Mouse (Mus musculus): Measurements from ENCODE around the gene Gm20388. TPM values are rescaled to one million over a fixed set of nuclear protein-coding genes. Genes with fewer than 3 reads are reported as not detected.

The Gm20388 gene
- polyA plus RNA-seq, 1 experiment from 2014 or later = 8.3 TPM

DNA sequence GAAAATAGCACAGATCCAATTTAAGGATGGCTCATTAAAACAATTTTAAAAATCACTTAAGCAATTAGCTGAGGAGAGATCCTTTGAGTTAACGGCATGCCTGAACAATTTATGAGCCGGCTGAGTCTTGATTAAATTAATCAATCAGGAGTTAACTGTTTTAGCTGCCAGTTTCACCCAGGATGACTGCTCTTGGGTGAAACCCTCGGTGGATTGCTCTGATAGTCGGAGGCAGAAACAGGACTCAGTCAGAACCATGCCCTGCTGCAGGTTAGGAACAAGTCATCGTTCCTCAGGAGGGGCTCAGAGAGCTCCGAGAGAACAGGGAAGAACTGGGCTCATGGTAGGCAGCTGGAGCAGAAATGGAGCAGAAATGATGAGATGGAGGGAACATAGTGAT lies 4241.2 kb downstream of the Gm20388 start:
- ATAC-seq (replicated peaks; ENCODE audit: low FRiP score, low TSS enrichment, low read depth) (no peak), DNase-seq (ENCODE audit: low spot score) (no peak)
- no peaks in the 10 kb centered on the region for H3K27me3 ChIP-seq (replicated peaks; ENCODE audit: control insufficient read depth, insufficient read depth, low read length)
- no peak overlapping the region for H3K4me3 ChIP-seq (ENCODE audit: low read depth, low read length)
- 80% methylated on average over 6 of the region's 6 CpGs for WGBS
- H3K27ac ChIP-seq (ENCODE audit: low read depth) = no peak overlapping the region
- H3K9me3 ChIP-seq (ENCODE audit: control insufficient read depth, low read length) = no peaks in the 10 kb centered on the region
- H3K9ac ChIP-seq (ENCODE audit: low read length) = no peak overlapping the region
- H3K4me2 ChIP-seq (ENCODE audit: low read length) = no peak overlapping the region
- no peaks in the 10 kb centered on the region for H3K36me3 ChIP-seq (ENCODE audit: control insufficient read depth, insufficient read depth, low read length)
- no peaks in the 10 kb centered on the region for H3K4me1 ChIP-seq (replicated peaks; ENCODE audit: control insufficient read depth, insufficient read depth, low read length)

DNA sequence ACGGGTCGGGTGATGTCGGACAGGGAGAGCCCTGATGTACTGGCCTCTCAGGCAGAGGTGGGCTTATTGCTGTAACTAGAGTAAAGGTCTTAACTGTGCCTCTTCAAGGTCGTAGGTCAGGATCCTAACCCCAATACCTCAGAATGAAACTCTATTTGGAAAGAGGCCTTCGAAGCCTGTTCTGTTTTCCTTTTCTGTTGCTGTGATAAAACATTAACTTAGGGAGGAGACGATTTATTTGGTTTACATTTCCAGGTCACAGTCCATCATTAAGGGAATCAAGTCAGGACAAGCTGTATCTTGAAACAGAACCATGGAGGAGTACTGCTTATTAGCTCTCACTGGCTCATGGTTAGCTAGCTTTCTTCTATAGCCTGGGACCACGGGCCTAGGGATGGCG lies 4242.1 kb downstream of the Gm20388 start:
- Histone ChIP-seq H3K9me3 (ENCODE audit: control insufficient read depth, low read length) (no peaks in the 10 kb centered on the region), H3K4me3 (ENCODE audit: low read depth, low read length) (no peak overlapping the region), H3K9ac (ENCODE audit: low read length) (no peak overlapping the region), H3K27ac (ENCODE audit: low read depth) (no peak overlapping the region), H3K36me3 (ENCODE audit: control insufficient read depth, insufficient read depth, low read length) (no peaks in the 10 kb centered on the region), H3K4me1 (replicated peaks; ENCODE audit: control insufficient read depth, insufficient read depth, low read length) (no peaks in the 10 kb centered on the region), H3K4me2 (ENCODE audit: low read length) (no peak overlapping the region), H3K27me3 (replicated peaks; ENCODE audit: control insufficient read depth, insufficient read depth, low read length) (no peaks in the 10 kb centered on the region)
- WGBS = 65% methylated on average over 8 of the region's 8 CpGs
- DNase-seq (ENCODE audit: low spot score) = no peak
- no peak for ATAC-seq (replicated peaks; ENCODE audit: low FRiP score, low TSS enrichment, low read depth)

DNA sequence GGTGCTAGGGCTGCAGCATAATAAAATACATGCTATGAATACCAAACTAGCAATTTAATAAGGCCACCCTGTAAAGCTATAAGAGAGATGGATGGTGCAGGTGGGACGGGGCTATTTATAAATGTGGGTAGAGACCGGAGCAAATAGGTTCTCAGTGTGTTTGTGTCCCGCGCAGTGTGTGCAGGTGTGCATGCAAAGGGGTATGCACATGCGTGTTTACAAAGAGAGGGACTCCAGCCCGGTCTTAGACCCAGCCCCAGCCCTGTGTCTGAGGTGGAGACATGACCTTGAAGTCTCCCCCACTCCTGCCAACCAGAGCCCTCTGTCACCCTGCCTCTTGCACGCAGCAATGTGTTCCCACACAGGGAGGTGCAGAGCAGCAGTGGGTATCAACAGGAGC lies 4245.7 kb downstream of the Gm20388 start:
- no peaks in the 10 kb centered on the region for H3K36me3 ChIP-seq (ENCODE audit: control insufficient read depth, insufficient read depth, low read length)
- 81% methylated on average over 7 of the region's 7 CpGs for WGBS
- no peaks in the 10 kb centered on the region for H3K27me3 ChIP-seq (replicated peaks; ENCODE audit: control insufficient read depth, insufficient read depth, low read length)
- DNase-seq (ENCODE audit: low spot score) (no peak), ATAC-seq (replicated peaks; ENCODE audit: low FRiP score, low TSS enrichment, low read depth) (no peak)
- no peak overlapping the region for H3K9ac ChIP-seq (ENCODE audit: low read length)
- no peak overlapping the region for H3K27ac ChIP-seq (ENCODE audit: low read depth)
- H3K4me2 ChIP-seq (ENCODE audit: low read length) = no peak overlapping the region
- H3K9me3 ChIP-seq (ENCODE audit: control insufficient read depth, low read length) = no peaks in the 10 kb centered on the region
- H3K4me3 ChIP-seq (ENCODE audit: low read depth, low read length) = no peak overlapping the region
- H3K4me1 ChIP-seq (replicated peaks; ENCODE audit: control insufficient read depth, insufficient read depth, low read length) = no peaks in the 10 kb centered on the region

DNA sequence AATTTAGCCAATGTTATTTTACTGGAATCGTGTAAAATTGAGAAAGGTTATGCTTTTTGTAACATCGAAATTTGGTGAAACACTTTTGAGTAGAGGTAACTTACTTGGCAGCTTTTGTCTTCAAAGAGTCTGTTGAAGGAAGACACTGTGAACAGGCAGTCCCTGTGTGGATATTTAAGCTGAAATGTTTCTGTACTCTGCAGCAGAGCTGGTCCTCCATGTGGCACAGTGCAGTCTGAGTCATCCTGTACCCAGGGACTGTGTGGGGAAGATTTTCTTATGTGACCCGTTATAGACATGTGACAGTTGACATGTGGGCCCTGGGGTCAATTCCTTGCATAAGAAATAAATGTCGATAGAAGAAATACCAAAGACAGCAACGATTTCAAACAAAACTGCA lies 4251.0 kb downstream of the Gm20388 start:
- Histone ChIP-seq H3K36me3 (ENCODE audit: control insufficient read depth, insufficient read depth, low read length) (no peaks in the 10 kb centered on the region), H3K9me3 (ENCODE audit: control insufficient read depth, low read length) (no peaks in the 10 kb centered on the region), H3K27ac (ENCODE audit: low read depth) (no peak overlapping the region), H3K4me3 (ENCODE audit: low read depth, low read length) (no peak overlapping the region), H3K4me2 (ENCODE audit: low read length) (no peak overlapping the region), H3K9ac (ENCODE audit: low read length) (no peak overlapping the region), H3K27me3 (replicated peaks; ENCODE audit: control insufficient read depth, insufficient read depth, low read length) (no peaks in the 10 kb centered on the region), H3K4me1 (replicated peaks; ENCODE audit: control insufficient read depth, insufficient read depth, low read length) (no peaks in the 10 kb centered on the region)
- WGBS = 84% methylated on average over 5 of the region's 5 CpGs
- ATAC-seq (replicated peaks; ENCODE audit: low FRiP score, low TSS enrichment, low read depth) (no peak), DNase-seq (ENCODE audit: low spot score) (no peak)

DNA sequence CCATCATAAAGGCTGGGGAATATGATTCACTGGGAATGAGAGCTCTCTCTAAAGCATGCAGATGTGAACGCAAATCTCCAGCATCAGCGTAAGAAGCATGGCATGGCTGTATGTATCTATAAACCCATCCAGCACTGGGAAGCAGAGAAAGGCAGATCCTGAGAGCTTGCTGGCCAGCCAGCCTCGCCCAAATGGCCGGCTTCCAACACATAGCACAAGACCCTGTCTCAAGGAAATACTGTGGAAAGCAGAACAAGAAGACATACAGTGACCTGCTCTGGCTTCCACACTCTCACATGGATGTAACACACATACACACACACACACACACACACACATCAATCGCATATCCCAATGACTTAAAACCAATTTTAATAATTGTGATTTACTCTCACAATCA lies 4252.6 kb downstream of the Gm20388 start:
- no peak for DNase-seq (ENCODE audit: low spot score)
- no peak for ATAC-seq (replicated peaks; ENCODE audit: low FRiP score, low TSS enrichment, low read depth)
- no peak overlapping the region for H3K4me3 ChIP-seq (ENCODE audit: low read depth, low read length)
- no peak overlapping the region for H3K27ac ChIP-seq (ENCODE audit: low read depth)
- no peaks in the 10 kb centered on the region for H3K9me3 ChIP-seq (ENCODE audit: control insufficient read depth, low read length)
- no peak overlapping the region for H3K4me2 ChIP-seq (ENCODE audit: low read length)
- H3K27me3 ChIP-seq (replicated peaks; ENCODE audit: control insufficient read depth, insufficient read depth, low read length) = no peaks in the 10 kb centered on the region
- no peaks in the 10 kb centered on the region for H3K4me1 ChIP-seq (replicated peaks; ENCODE audit: control insufficient read depth, insufficient read depth, low read length)
- no peaks in the 10 kb centered on the region for H3K36me3 ChIP-seq (ENCODE audit: control insufficient read depth, insufficient read depth, low read length)
- WGBS = 86% methylated on average over 5 of the region's 5 CpGs
- no peak overlapping the region for H3K9ac ChIP-seq (ENCODE audit: low read length)

DNA sequence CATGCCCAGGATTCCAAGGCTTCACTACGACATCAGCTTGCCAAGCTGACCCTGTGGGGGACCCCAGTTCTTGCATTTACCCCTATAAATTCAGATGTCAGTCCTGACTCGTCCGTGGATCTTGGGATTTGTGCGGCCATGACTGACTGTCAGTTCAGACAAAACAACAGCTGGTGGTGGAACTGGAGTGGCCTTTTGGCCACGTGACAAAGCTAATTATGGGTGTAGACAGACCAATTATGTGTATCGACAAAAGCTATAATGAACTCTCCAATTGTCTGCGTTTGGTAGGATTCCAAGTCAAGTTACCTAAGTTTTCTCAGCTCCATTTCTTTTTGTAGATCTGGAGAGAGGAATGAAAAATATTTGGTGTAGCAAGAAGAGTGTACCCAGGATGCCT lies 4259.1 kb downstream of the Gm20388 start:
- Histone ChIP-seq H3K4me1 (replicated peaks; ENCODE audit: control insufficient read depth, insufficient read depth, low read length) (no peaks in the 10 kb centered on the region), H3K9me3 (ENCODE audit: control insufficient read depth, low read length) (no peaks in the 10 kb centered on the region), H3K4me2 (ENCODE audit: low read length) (no peak overlapping the region), H3K27me3 (replicated peaks; ENCODE audit: control insufficient read depth, insufficient read depth, low read length) (0 out of 2 replicates have a peak, but pooled peaks cover 4% of the 10 kb centered on the region), H3K27ac (ENCODE audit: low read depth) (no peak overlapping the region), H3K4me3 (ENCODE audit: low read depth, low read length) (no peak overlapping the region), H3K9ac (ENCODE audit: low read length) (no peak overlapping the region), H3K36me3 (ENCODE audit: control insufficient read depth, insufficient read depth, low read length) (no peaks in the 10 kb centered on the region)
- ATAC-seq (replicated peaks; ENCODE audit: low FRiP score, low TSS enrichment, low read depth) (no peak), DNase-seq (ENCODE audit: low spot score) (no peak)
- 82% methylated on average over 7 of the region's 7 CpGs for WGBS

DNA sequence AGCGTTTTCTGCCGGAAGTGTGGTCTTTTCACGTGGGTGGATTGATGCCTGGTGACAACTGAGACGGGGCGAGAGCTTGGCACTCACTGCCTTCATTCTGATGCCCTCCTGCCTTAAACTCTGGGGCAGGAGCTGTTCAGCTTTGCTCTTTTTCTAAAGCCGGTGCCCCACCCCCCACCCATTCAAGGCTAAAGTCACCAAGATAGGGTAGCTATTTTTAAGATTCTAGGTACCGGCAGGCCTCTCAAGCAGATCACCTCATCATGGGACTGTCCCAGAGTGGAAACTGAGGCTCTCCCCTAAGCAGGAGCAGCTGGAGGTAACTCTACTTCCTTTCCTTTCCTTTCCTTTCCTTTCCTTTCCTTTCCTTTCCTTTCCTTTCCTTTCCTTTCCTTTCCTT lies 4260.0 kb downstream of the Gm20388 start:
- ATAC-seq (replicated peaks; ENCODE audit: low FRiP score, low TSS enrichment, low read depth) (no peak), DNase-seq (ENCODE audit: low spot score) (no peak)
- Histone ChIP-seq H3K4me1 (replicated peaks; ENCODE audit: control insufficient read depth, insufficient read depth, low read length) (no peaks in the 10 kb centered on the region), H3K9me3 (ENCODE audit: control insufficient read depth, low read length) (no peaks in the 10 kb centered on the region), H3K36me3 (ENCODE audit: control insufficient read depth, insufficient read depth, low read length) (no peaks in the 10 kb centered on the region), H3K4me2 (ENCODE audit: low read length) (no peak overlapping the region), H3K27ac (ENCODE audit: low read depth) (no peak overlapping the region), H3K4me3 (ENCODE audit: low read depth, low read length) (no peak overlapping the region), H3K9ac (ENCODE audit: low read length) (no peak overlapping the region), H3K27me3 (replicated peaks; ENCODE audit: control insufficient read depth, insufficient read depth, low read length) (0 out of 2 replicates have a peak, but pooled peaks cover 4% of the 10 kb centered on the region)
- WGBS = 86% methylated on average over 7 of the region's 7 CpGs

DNA sequence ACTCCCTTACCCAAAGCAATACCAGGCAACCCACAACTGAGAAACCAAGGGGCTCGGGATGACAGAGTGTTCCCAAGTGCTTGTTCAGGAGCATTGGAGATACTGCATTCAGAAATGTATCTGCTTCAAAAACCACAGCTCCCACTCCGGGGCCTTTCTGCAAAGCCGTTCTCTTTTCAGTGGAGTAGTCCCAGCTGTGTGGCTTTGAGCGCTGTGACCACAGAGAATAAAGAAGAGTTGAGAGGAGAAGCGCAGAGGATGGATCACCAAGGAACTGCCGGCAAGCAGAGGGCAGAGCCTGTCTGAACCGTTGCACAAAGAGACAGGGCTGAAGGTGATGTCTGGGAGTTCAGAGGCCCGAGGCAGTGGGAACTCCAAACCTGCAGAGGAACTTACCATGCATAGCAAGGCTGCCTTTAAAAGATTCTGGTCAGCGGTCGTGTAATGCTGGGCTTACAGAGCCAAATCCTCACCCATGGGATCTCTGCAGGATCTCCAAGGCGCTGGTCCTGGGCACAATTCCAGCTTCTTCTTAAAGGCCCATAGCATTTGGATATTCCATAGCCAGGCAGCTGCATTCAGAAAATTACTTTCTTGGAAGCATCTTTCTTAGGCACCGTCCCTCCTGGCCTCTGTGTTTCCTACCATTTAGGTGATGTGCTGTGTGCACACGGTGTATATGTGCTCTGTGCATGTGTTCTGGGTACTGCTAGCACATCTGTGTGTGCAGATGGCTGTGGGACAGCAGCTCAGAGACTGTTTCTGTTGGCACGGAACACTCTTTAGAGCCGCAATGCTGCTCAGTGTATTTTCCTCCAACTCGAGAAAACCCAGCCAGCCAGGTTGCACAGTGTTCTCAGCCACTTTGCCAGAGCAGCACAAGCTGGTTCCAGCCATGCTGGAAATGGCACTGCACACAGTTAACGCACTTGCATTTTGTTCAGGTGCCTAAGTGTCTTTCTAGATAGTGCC lies 4261.2 kb downstream of the Gm20388 start:
- Histone ChIP-seq H3K27ac (ENCODE audit: low read depth) (peak overlapping the region; percentile 60), H3K27me3 (replicated peaks; ENCODE audit: control insufficient read depth, insufficient read depth, low read length) (0 out of 2 replicates have a peak, but pooled peaks cover 4% of the 10 kb centered on the region), H3K36me3 (ENCODE audit: control insufficient read depth, insufficient read depth, low read length) (no peaks in the 10 kb centered on the region), H3K4me2 (ENCODE audit: low read length) (no peak overlapping the region), H3K9me3 (ENCODE audit: control insufficient read depth, low read length) (no peaks in the 10 kb centered on the region), H3K4me1 (replicated peaks; ENCODE audit: control insufficient read depth, insufficient read depth, low read length) (no peaks in the 10 kb centered on the region), H3K4me3 (ENCODE audit: low read depth, low read length) (no peak overlapping the region), H3K9ac (ENCODE audit: low read length) (no peak overlapping the region)
- WGBS = 57% methylated on average over 17 of the region's 17 CpGs
- ATAC-seq (replicated peaks; ENCODE audit: low FRiP score, low TSS enrichment, low read depth) (no peak), DNase-seq (ENCODE audit: low spot score) (no peak)

DNA sequence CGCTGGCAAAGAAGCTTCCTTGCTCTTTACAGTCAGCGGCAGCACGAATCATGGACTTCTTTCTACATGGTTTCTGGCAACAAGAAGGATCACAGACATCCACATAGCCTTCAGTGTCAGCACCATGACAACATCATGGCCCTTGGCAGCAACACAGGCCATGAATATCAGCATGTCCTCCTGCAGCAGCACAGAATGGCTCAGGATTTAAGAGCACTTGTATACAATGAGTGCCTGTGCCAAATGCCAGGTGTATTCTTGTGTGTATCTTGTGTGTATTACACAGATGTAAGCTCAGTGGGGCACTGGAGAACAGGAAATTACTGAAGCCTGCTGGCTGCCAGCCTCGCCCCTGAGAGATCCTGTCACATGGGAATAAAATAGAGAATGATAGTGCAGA lies 4263.0 kb downstream of the Gm20388 start:
- 80% methylated on average over 4 of the region's 4 CpGs for WGBS
- ATAC-seq (replicated peaks; ENCODE audit: low FRiP score, low TSS enrichment, low read depth) = no peak
- no peak overlapping the region for H3K4me3 ChIP-seq (ENCODE audit: low read depth, low read length)
- H3K9ac ChIP-seq (ENCODE audit: low read length) = no peak overlapping the region
- DNase-seq (ENCODE audit: low spot score) = no peak
- H3K27me3 ChIP-seq (replicated peaks; ENCODE audit: control insufficient read depth, insufficient read depth, low read length) = 0 out of 2 replicates have a peak, but pooled peaks cover 4% of the 10 kb centered on the region
- H3K4me2 ChIP-seq (ENCODE audit: low read length) = no peak overlapping the region
- no peaks in the 10 kb centered on the region for H3K4me1 ChIP-seq (replicated peaks; ENCODE audit: control insufficient read depth, insufficient read depth, low read length)
- no peaks in the 10 kb centered on the region for H3K36me3 ChIP-seq (ENCODE audit: control insufficient read depth, insufficient read depth, low read length)
- H3K9me3 ChIP-seq (ENCODE audit: control insufficient read depth, low read length) = no peaks in the 10 kb centered on the region
- H3K27ac ChIP-seq (ENCODE audit: low read depth) = no peak overlapping the region
